Mouse (Mus musculus) ovary, adult 10 weeks (tissue): Measurements from ENCODE around the gene Vmn2r65. TPM values are rescaled to one million over a fixed set of nuclear protein-coding genes. Genes with fewer than 3 reads are reported as not detected.

Experiments used
- polyA plus RNA-seq: library from polyadenylated mRNA; stranded (reverse); fragments of 350-450 nt; fragmentation: Illumina TruSeq; extraction: RNeasy Lipid Tissue Mini Kit (QIAGEN cat#74804); gene quantifications from one replicate; pipeline ENCODE4 v1.2.3, GENCODE M21; 2014

Gene Vmn2r65
- polyA plus RNA-seq, result not detected

DNA sequence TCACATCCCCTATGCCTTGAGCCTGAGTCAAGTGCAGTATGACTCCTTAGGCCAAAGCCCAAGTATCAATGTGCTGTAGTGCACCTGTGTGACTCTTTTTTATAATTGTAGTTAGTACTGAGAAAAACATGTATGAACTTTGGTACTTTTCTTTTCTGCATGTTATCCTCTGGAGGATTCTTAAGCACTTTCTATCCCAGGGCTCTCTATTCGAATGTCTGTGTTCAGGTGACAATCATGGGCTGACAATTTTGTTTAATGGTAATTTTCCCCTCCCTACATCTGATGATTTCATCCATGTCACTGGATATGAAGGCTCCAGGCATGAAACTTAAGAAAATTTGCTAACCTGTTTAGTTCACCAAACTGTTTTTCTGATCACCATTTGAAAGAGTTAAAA lies at the start of gene Vmn2r65:
Vmn2r65 (minus strand) TSS at position 101 of the 400 bp plus-strand sequence.

DNA sequence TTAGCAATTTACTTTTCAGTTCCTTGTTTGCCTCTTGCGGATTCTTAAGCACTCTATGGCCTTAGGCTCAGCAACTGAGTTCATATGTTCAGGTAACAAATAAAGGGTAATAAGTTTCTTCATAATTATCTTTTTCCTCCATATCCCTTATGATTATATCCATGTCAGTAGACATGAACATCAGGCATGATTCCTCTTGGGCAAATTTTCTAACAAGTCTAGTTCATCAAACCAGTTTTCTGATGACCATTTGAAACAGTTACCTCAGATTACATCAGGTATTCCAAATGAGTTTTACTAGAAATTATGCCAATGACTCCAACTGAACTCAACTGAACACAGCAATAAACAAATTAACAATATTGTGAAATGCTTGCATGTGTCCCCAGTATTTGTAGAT lies 48.3 kb upstream of the Vmn2r65 start, which contains the start of gene Vmn2r66:
Vmn2r66 (minus strand) TSS at position 101 of the 400 bp plus-strand sequence.

Other genes starting within 250 kb of the Vmn2r65 start
- gene Olfr291, start 110.6 kb downstream of the Vmn2r65 start, polyA plus RNA-seq, result not detected
- not detected for gene Vmn2r66, start 48.2 kb upstream of the Vmn2r65 start, polyA plus RNA-seq
- not detected for gene Vmn2r67, start 191.9 kb upstream of the Vmn2r65 start, polyA plus RNA-seq